ENCODE assay signal across 8 mouse cellular contexts in genomic region chr19:34992969-34993527, GRCm38 (mm10).
DNase-seq lines count a peak whose midpoint lies in the region; ATAC-seq and TF ChIP-seq lines count a peak whose summit lies in the region.
"Had no signal": no experiment of that assay in that cellular context is flagged by ENCODE, and none has a peak within 500 bp of the region (broad histone marks: within the 10 kb centered on the region; RNA-seq: fewer than 3 reads in every experiment).

No protein-coding gene starts in this region.

- H3K9ac ChIP-seq in forebrain, embryonic 15.5 days (replicated peaks) = no peak overlapping the region
- no peak overlapping the region for H3K9ac ChIP-seq in lung, embryonic 14.5 days
- H3K9ac ChIP-seq: heart, embryonic 13.5 days had no signal

- no peak overlapping the region for H3K4me2 ChIP-seq in forebrain, embryonic 15.5 days (replicated peaks)
- no peak overlapping the region for H3K4me2 ChIP-seq in lung, embryonic 14.5 days
- H3K4me2 ChIP-seq: heart, embryonic 13.5 days had no signal

- no peaks in the 10 kb centered on the region for H3K79me3 ChIP-seq in C2C12 (ENCODE audit: low read depth)

- no peak overlapping the region for H3K4me3 ChIP-seq in C2C12 (ENCODE audit: insufficient read depth, poor library complexity, severe bottlenecking)
- no peak overlapping the region for H3K4me3 ChIP-seq in forebrain, embryonic 15.5 days
- H3K4me3 ChIP-seq in lung, embryonic 14.5 days (ENCODE audit: low read depth, low read length) = no peak overlapping the region
- H3K4me3 ChIP-seq: heart, embryonic 13.5 days had no signal

- 8% methylated on average over 1 of the region's 1 CpGs for WGBS in forebrain, embryonic 15.5 days
- WGBS in lung, embryonic 14.5 days = 9% methylated on average over 1 of the region's 1 CpGs

- H3K4me1 ChIP-seq in forebrain, embryonic 15.5 days = no peaks in the 10 kb centered on the region
- H3K4me1 ChIP-seq in lung, embryonic 14.5 days (ENCODE audit: insufficient read depth) = no peaks in the 10 kb centered on the region
- H3K4me1 ChIP-seq: heart, embryonic 13.5 days had no signal

- H3K27ac ChIP-seq in forebrain, embryonic 15.5 days (replicated peaks) = no peak overlapping the region
- H3K27ac ChIP-seq in lung, embryonic 14.5 days (ENCODE audit: low read depth) = no peak overlapping the region
- H3K27ac ChIP-seq: heart, embryonic 13.5 days had no signal

- no peaks in the 10 kb centered on the region for H3K79me2 ChIP-seq in C2C12 (ENCODE audit: control insufficient read depth, insufficient read depth)

- DNase-seq in 3134 (ENCODE audit: extremely low read depth, insufficient read length, low spot score) = peak; percentile 10
- peak; percentile 59 for DNase-seq in kidney, postnatal 10 days
- peak; percentile 80 for DNase-seq in lung, embryonic 14.5 days
- DNase-seq in right cerebral cortex, adult 2 months (ENCODE audit: low spot score in 2 of 2) = peak; percentile 84 to 87

- no peaks in the 10 kb centered on the region for H3K36me3 ChIP-seq in C2C12 (ENCODE audit: control insufficient read depth, insufficient read depth)
- no peaks in the 10 kb centered on the region for H3K36me3 ChIP-seq in forebrain, embryonic 15.5 days
- no peaks in the 10 kb centered on the region for H3K36me3 ChIP-seq in lung, embryonic 14.5 days (ENCODE audit: insufficient read depth)
- H3K36me3 ChIP-seq: heart, embryonic 13.5 days had no signal

- peak; percentile 64 for TF ChIP-seq CTCF in C2C12 (IDR thresholded peaks at IDR 0.05; ENCODE audit: control insufficient read depth, insufficient read depth, insufficient read length)
- TF ChIP-seq CTCF in lung, embryonic 14.5 days (IDR thresholded peaks at IDR 0.05; ENCODE audit: low read depth) = peak; percentile 89

- peak; percentile 84 for ATAC-seq in cerebellum, adult (ENCODE audit: insufficient number of reproducible peaks, low FRiP score, low TSS enrichment)
- peak; percentile 79 for ATAC-seq in forebrain, embryonic 15.5 days (replicated peaks)
- peak; percentile 63; the same call in 1 of the 2 replicates for ATAC-seq in lung, embryonic 14.5 days (ENCODE audit: insufficient read depth)

- H3ac ChIP-seq in C2C12 (ENCODE audit: control insufficient read depth, insufficient read length, low read depth) = no peak overlapping the region

- H3K9me3 ChIP-seq in forebrain, embryonic 15.5 days = no peaks in the 10 kb centered on the region
- H3K9me3 ChIP-seq in lung, embryonic 14.5 days (ENCODE audit: low read depth, low read length) = no peaks in the 10 kb centered on the region
- H3K9me3 ChIP-seq: heart, embryonic 13.5 days had no signal

- no peaks in the 10 kb centered on the region for H3K27me3 ChIP-seq in C2C12 (ENCODE audit: control insufficient read depth, insufficient read depth, insufficient read length)
- no peaks in the 10 kb centered on the region for H3K27me3 ChIP-seq in forebrain, embryonic 15.5 days
- H3K27me3 ChIP-seq in lung, embryonic 14.5 days (ENCODE audit: insufficient read depth, low read length) = no peaks in the 10 kb centered on the region
- H3K27me3 ChIP-seq: heart, embryonic 13.5 days had no signal

TF ChIP-seq in C2C12, 6 proteins besides CTCF, POLR2A, EP300 and RAD21:
- TF ChIP-seq MAX (IDR thresholded peaks at IDR 0.05) (no peak), CEBPB (IDR thresholded peaks at IDR 0.05; ENCODE audit: low read depth) (no peak), USF1 (IDR thresholded peaks at IDR 0.05; ENCODE audit: low read depth) (no peak), FOSL1 (IDR thresholded peaks at IDR 0.05; ENCODE audit: insufficient read depth, low read length, poor library complexity, severe bottlenecking) (no peak), MYOD1 (IDR thresholded peaks at IDR 0.05; ENCODE audit: control insufficient read depth, insufficient read length, low read depth) (no peak), MYOG (IDR thresholded peaks at IDR 0.05; ENCODE audit: control insufficient read depth, extremely low read depth, insufficient read length) (no peak)

Comparison
In these comparisons a context has a peak if more than half of its experiments do, and no peak if none do; other contexts are left out.
1. DNase-seq: peak in every context shown above with its lines; median percentile 86 in right cerebral cortex, adult 2 months; 80 in lung, embryonic 14.5 days; 59 in kidney, postnatal 10 days; 10 in 3134.